ENCODE assay signal across 9 mouse cellular contexts in the genomic region with DNA sequence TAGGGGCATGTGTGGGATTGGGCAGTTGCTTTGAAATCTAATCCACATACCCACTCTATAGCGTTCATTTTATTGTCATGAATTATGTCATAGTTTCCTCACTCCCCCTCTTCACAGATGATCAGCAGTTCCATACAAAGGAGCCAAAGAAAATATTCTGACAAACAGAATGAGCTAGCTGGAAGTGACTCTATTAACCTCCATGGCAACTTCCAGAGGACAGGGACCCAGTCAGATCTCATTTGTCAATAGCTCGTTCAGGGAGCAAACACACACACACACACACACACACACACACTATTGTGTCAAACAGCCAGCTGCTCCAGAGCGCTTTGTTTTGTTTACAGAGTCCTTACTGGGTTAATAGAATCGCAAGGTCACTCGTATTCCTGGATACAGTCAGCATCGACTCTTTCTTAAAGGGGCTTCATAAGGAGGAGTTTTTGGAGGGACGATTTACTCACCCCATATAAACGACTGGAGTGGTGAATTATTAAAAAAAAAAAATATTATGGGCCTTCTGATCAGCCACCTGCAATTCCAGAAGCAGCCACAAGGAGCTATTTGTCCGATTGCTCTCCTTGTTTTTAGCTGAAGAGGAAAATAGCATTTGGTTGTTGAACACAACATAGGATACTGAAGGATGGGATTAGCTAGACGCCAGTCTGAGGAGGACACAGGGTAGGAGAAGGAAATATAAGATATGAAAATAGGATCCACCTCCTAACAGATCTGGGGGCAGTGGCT.
DNase-seq lines count a peak whose midpoint lies in the region; ATAC-seq lines count a peak whose summit lies in the region.
"Had no signal": no experiment of that assay in that cellular context is flagged by ENCODE, and none has a peak within 500 bp of the region (broad histone marks: within the 10 kb centered on the region; RNA-seq: fewer than 3 reads in every experiment).

No protein-coding gene starts in this region.

- H3K27ac ChIP-seq in heart, embryonic 13.5 days (replicated peaks) = peak overlapping the region; percentile 34
- no peak overlapping the region for H3K27ac ChIP-seq in heart, embryonic 10.5 days
- no peak overlapping the region for H3K27ac ChIP-seq in midbrain, embryonic 16.5 days (ENCODE audit: low read length)
- H3K27ac ChIP-seq: heart, embryonic 15.5 days had no signal

- H3K9me3 ChIP-seq in heart, embryonic 13.5 days = peaks cover 5% of the 10 kb centered on the region; the same call in 1 of the 2 replicates
- no peaks in the 10 kb centered on the region for H3K9me3 ChIP-seq in heart, embryonic 10.5 days
- H3K9me3 ChIP-seq in midbrain, embryonic 16.5 days (replicated peaks; ENCODE audit: control insufficient read depth, low read length, poor library complexity, severe bottlenecking) = no peaks in the 10 kb centered on the region
- H3K9me3 ChIP-seq: heart, embryonic 15.5 days had no signal

- ATAC-seq in heart, embryonic 13.5 days (ENCODE audit: extremely low read depth, insufficient number of reproducible peaks, low FRiP score, low TSS enrichment) = no peak
- 0 out of 2 replicates have a peak, but pooled peaks have one; percentile 39 for ATAC-seq in granulocyte monocyte progenitor cell, adult 5-6 weeks (replicated peaks; ENCODE audit: poor library complexity, severe bottlenecking)
- peak; percentile 33; the same call in 1 of the 2 replicates for ATAC-seq in midbrain, embryonic 16.5 days

- no peaks in the 10 kb centered on the region for H3K27me3 ChIP-seq in heart, embryonic 13.5 days (replicated peaks)
- no peaks in the 10 kb centered on the region for H3K27me3 ChIP-seq in heart, embryonic 10.5 days (ENCODE audit: insufficient read depth, poor library complexity, severe bottlenecking)
- no peaks in the 10 kb centered on the region for H3K27me3 ChIP-seq in midbrain, embryonic 16.5 days (ENCODE audit: control insufficient read depth, insufficient read depth, low read depth, low read length)
- H3K27me3 ChIP-seq: heart, embryonic 15.5 days had no signal

- 52% methylated on average over 10 of the region's 10 CpGs for WGBS in heart, embryonic 13.5 days
- 60% methylated on average over 10 of the region's 10 CpGs for WGBS in heart, embryonic 10.5 days
- WGBS in midbrain, embryonic 16.5 days = 19% methylated on average over 10 of the region's 10 CpGs

- peaks cover 37% of the 10 kb centered on the region for H3K4me1 ChIP-seq in heart, embryonic 13.5 days
- peaks cover 26% of the 10 kb centered on the region for H3K4me1 ChIP-seq in heart, embryonic 10.5 days
- H3K4me1 ChIP-seq in midbrain, embryonic 16.5 days (ENCODE audit: control insufficient read depth, insufficient read depth, low read length) = peaks cover 16% of the 10 kb centered on the region

- H3K4me3 ChIP-seq in heart, embryonic 13.5 days = no peak overlapping the region
- no peak overlapping the region for H3K4me3 ChIP-seq in heart, embryonic 10.5 days
- no peak overlapping the region for H3K4me3 ChIP-seq in midbrain, embryonic 16.5 days (ENCODE audit: low read depth, low read length)
- H3K4me3 ChIP-seq: heart, embryonic 15.5 days had no signal

- peaks cover 5% of the 10 kb centered on the region for H3K36me3 ChIP-seq in heart, embryonic 13.5 days
- peaks cover 7% of the 10 kb centered on the region; the same call in 1 of the 2 replicates for H3K36me3 ChIP-seq in heart, embryonic 10.5 days
- no peaks in the 10 kb centered on the region for H3K36me3 ChIP-seq in midbrain, embryonic 16.5 days (ENCODE audit: control insufficient read depth, insufficient read depth, low read length)
- H3K36me3 ChIP-seq: heart, embryonic 15.5 days had no signal

- DNase-seq in heart, embryonic 10.5 days (ENCODE audit: low spot score) = no peak
- peak; percentile 45 to 50 for DNase-seq in B cell, adult 2 months
- peak; percentile 46 to 61 for DNase-seq in adrenal gland, postnatal 36 days
- peak; percentile 34 to 81 for DNase-seq in kidney, postnatal 36 days
- no peak for DNase-seq in spleen, postnatal 4 days (ENCODE audit: low spot score in 2 of 2)

- no peak overlapping the region for H3K4me2 ChIP-seq in heart, embryonic 13.5 days
- H3K4me2 ChIP-seq in midbrain, embryonic 16.5 days (ENCODE audit: low read length) = no peak overlapping the region
- H3K4me2 ChIP-seq: heart, embryonic 15.5 days had no signal

- H3K9ac ChIP-seq in heart, embryonic 13.5 days = no peak overlapping the region
- no peak overlapping the region for H3K9ac ChIP-seq in midbrain, embryonic 16.5 days (ENCODE audit: low read depth, low read length)
- H3K9ac ChIP-seq: heart, embryonic 15.5 days had no signal

Comparison
In these comparisons a context has a peak if more than half of its experiments do, and no peak if none do; other contexts are left out.
1. DNase-seq: peak in B cell, adult 2 months (2 of 2), adrenal gland, postnatal 36 days (2 of 2) and kidney, postnatal 36 days (2 of 2); none in heart, embryonic 10.5 days (single experiment) and spleen, postnatal 4 days (0 of 2).